Mouse (Mus musculus) adrenal gland, adult 18-20 months (tissue): ENCODE measurements at regions not wholly inside any gene's neighbourhood (a gene's known extent, or its start where the extent isn't known, plus 50 kb on each side); places are given as distances from the start of the nearest gene placed in this dataset.

Experiments used
- DNase-seq, 2 experiments: peaks; one replicate each; pipeline ENCODE4 v3.0.0; 2021 to 2022; ENCODE audit warnings: low spot score in 2 of 2

DNA sequence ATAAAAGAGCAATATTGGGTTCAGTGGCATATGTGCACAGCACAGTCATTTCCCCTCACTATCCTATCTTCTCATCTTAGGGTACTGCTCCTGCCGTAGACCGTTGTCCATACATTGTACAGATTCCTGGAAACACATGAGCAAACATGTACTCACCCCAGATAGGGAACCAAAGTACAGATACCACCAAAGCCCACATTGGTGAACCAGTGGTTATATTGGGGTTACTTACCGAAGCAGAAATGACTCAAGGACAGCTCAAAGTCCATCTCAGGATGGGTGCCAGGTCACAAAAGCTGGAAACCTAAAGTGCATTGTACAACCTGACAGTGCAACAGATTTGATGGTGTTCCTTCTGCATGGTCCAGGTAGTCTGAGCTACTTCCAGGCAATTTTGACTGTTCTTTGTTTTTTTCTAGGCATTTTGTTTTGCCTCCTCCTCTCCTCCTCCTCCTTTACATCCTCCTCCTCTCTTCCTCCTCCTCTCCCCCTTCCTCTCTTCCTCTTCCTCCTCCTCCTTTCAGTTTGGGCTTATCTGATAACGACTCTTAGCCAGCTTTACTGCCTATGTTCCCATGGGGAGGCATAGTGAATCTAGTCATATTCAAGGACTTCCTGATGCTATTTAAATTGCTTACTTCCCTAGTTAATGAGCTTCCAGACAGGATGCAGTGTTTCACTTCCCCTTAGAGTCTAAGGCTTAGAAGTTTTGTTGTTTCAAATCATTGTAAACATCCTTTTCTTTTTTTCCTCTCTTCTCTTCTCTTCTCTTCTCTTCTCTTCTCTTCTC lies 65.1 kb upstream of the Tab2 start:
- DNase-seq: no peak

- DNase-seq: no peak
Measured at GRCm38 (mm10) chr10:8020113-8020512, 64.1 kb upstream of the Tab2 start.

DNA sequence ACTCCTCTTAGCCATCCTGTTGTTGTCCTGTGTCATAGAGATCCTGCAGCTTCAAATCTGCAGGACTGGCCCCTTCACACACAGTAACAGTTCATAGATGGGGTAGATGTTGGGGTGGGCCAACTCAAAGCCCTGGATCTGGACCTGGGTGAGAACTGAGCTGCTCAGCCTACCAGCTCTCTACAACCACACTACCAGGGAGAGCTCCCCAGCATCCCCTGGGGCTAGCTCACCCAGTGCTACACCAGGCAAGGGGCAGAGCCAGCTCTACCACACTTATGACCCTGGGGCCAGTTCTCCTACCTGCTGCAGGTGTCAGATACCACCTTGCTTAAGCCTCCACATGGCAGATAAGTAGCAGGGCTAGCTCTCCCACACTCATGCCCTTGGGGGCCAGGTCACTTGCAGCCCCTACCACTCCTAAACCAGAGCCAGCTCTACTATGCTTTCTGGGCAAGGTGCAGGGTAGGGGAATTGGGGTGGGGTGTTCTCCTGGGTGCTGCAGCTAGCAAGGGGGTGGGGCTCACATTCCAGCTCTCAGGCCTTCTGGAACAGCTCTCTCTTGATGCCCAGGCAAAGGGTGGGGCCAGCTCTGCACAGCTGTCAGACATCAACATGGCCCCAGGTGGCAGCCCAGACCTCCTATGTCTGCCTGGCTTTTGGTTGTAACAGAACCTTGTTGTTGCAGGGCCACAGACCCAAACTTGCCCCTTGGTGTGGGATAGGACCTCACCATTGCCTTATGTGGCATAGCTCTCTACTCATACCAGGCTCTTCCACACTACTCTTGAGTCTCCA lies 62.4 kb upstream of the Tab2 start:
- DNase-seq: no peak

GRCm38 (mm10) chr10:8016741-8017140 lies 60.7 kb upstream of the Tab2 start:
- DNase-seq: no peak

- DNase-seq: no peak
Measured at GRCm38 (mm10) chr10:8011744-8012143, 55.7 kb upstream of the Tab2 start.

- DNase-seq: no peak
Measured at GRCm38 (mm10) chr10:8011138-8011537, 55.1 kb upstream of the Tab2 start.

DNA sequence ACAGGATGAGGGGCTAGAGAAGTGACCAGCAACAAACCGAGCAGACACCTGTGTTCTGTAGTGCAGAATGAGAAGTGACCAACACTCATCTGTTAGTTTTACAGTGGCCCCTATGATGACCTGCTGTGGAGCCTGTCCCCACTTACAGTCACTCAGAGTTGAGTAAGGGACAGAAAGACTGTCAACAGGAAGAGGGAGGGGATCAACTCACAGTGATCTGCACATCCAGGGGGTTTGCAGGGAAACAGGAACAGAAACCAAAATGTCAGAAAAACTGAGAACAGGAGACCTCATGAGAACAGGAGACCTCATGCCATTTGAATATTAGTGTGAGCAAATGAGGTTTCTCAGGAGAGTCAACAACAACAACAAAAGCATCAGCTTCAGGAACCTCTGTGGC lies 53.8 kb upstream of the Tab2 start:
- DNase-seq: no peak

DNA sequence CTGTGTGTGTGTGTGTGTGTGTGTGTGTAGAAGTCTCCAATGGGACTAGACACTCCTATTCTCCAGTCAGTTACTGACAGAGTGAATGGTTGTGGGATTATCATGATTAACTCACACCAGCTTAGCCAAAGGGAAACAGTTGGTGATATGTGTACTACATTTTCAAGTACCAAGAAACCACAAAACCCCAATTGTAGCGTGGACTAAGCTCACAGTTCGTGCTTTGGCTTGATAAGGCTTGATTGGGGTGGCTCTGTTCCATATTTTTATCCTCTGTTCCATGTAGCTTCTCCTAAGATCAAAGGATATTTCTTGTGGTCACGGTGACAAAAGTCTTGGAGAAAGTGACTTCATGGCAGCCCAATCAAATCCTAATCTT lies 51.9 kb upstream of the Tab2 start:
- no peak for DNase-seq

GRCm38 (mm10) chr10:8007286-8007989 lies 51.4 kb upstream of the Tab2 start:
- DNase-seq: no peak
